Mouse (Mus musculus): ENCODE measurements at regions not wholly inside any gene's neighbourhood (a gene's known extent, or its start where the extent isn't known, plus 50 kb on each side); places are given as distances from the start of the nearest gene placed in this dataset.

- DNase-seq (ENCODE audit: extremely low read depth, low read depth): no peak
These were observed 122.0 kb downstream of the Gm12728 start for GRCm38 (mm10) chr4:105911678-105912077.

DNA sequence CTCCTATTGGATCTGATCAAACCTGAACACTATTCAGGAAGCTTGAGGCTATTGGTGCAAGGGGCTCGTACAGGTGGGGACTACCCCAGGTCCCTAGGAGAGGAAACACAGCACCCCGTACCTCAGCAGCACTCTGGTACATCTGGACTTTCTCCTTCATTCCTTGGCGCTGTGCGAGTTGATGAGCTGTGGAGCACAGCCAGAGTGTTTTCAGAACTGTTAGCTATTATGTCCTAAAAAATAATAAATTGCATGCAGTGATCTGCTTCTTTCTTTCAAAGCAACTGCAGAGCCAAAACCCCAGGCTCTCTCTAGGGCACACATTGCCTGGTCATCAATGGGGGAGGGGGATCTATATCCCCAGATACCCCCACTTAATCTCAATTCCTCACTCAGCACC lies 122.6 kb downstream of the Gm12728 start:
- DNase-seq (ENCODE audit: extremely low read depth, low read depth): no peak

DNA sequence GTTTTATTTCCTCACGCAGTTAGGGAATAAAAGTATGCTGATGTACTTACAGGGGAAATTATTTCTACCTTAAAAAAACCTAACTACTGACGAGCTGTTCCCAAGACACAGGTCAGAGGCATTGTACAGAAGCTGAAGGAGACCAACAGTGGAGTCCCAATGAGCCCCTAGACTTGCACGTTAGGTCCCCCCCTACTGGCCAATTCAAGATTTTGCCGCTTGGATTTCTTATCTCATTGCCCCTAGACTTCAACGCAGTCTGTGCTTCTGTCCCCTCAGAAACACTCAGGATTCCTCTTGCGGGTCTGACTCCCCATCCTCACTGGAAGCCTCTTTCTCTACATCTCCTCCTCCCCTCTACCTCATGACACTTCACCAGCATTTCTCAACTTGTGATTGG lies 125.3 kb downstream of the Gm12728 start:
- DNase-seq (ENCODE audit: extremely low read depth, low read depth): no peak

GRCm38 (mm10) chr4:105916229-105916628 lies 126.6 kb downstream of the Gm12728 start:
- DNase-seq (ENCODE audit: extremely low read depth, low read depth): no peak

DNA sequence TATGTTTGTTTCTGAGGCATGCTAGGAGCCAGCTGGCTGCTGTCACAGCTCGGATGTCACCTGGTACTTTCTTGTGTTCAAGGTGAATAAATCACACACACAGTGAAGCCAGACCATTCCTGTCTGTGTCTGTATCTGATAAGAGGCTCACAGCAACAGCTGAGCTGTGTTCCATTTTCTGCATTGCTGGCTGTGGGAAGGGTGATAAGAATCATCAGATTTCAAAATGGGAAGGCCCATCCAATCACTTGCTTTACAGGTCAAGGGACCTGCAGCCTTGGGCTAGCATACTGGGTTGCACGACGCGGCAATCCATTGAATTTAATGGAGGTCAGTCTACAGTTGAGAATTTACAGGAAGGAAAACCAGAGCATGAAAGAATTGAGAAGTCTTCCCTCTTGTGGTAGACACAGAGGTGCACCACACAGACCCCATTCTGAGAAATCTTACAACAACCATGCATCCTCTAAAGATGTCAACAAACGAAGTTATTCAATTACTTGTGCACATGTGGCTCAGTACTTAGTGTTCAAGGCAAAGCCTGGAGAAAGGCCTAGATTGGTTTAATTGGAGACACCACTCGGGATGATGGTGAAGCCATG lies 135.2 kb downstream of the Gm12728 start:
- DNase-seq (ENCODE audit: extremely low read depth, low read depth): no peak

- DNase-seq (ENCODE audit: extremely low read depth, low read depth): no peak
These were observed 135.8 kb downstream of the Gm12728 start for GRCm38 (mm10) chr4:105925506-105925905.

- DNase-seq (ENCODE audit: extremely low read depth, low read depth): no peak
These were observed 140.0 kb downstream of the Gm12728 start for GRCm38 (mm10) chr4:105929658-105930057.

GRCm38 (mm10) chr4:105934971-105935370 lies 145.3 kb downstream of the Gm12728 start:
- no peak for DNase-seq (ENCODE audit: extremely low read depth, low read depth)

DNA sequence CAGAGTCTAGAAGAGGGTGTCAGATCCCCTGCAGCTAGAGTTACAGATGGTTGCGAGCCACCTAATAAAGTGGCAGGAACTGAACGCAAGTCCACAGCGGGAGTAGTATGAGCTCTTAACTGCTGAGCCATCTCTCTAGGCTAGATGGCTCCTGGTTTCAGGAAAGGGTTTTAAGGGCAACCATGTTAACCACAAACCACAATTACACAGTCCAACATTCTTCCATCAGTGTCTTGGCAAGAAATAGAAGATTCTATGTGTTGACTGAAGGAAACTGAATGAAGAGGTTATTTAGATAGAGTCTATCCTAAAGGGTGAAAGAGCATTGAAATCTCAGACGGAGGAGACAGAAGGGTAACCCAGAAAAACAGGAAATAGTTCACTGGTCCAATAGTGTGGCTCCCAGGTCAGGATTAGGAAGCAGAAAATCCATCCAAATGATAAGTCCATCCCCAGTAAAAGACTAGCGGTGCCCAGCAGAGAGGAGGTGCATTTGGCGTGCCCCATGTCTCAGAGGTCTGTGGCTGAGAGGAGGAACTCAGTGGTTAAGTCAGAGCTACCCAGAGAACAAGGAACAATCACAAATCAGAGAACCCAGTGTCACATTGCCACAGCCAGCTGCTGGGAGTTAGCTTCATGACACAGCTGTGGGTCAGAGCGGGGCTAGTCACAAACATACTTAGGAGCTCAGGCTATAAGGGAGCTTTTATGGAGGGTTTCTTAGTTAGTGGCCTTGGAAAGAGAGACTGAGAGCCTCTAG lies 147.3 kb downstream of the Gm12728 start:
- DNase-seq (ENCODE audit: extremely low read depth, low read depth): no peak

- no peak for DNase-seq (ENCODE audit: extremely low read depth, low read depth)
These were observed 147.9 kb downstream of the Gm12728 start for GRCm38 (mm10) chr4:105937587-105937986.

DNA sequence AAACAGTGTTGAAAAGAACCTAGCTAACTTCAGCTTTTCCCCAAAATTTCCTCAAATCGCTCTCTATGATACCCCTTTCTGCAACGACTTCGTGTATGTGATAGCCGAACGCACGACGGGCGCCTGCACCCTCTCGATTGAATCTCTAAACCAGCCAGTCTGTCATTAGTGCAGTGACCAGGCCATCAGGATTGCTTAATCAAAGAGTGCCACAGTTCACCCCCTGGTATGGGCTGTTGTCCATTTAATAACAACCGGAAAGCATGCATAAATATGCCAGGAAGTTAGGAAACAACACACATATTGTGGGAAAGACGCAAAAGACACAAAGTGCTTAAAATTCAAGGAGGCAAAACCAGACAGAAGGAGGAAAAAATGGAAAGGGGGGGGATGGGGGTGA lies 149.2 kb downstream of the Gm12728 start:
- DNase-seq (ENCODE audit: extremely low read depth, low read depth): no peak

- DNase-seq (ENCODE audit: extremely low read depth, low read depth): no peak
These were observed 150.0 kb downstream of the Gm12728 start for GRCm38 (mm10) chr4:105939636-105940199.

GRCm38 (mm10) chr4:105940891-105941290 lies 151.2 kb downstream of the Gm12728 start:
- no peak for DNase-seq (ENCODE audit: extremely low read depth, low read depth)

GRCm38 (mm10) chr4:105941785-105942184 lies 152.1 kb downstream of the Gm12728 start:
- DNase-seq (ENCODE audit: extremely low read depth, low read depth): no peak

DNA sequence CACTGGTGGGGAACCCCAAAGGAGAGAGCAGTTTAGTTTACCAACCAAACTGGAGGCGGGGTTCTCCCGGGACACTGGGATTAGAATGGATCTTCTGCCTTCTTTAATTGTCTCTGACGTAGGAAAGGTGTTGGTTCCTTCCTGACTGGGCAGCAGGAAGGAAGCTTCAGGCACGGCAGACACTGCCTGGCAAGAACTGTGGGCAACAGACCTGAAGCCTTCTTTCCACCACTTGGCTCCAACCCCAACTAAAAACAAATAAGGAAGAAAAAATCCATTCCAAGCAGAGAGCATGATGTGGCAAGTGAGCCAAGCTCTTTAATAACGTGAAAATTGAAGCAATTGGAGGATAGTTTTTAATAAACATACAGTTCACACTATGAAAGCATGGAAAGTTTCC lies 155.3 kb downstream of the Gm12728 start:
- no peak for DNase-seq (ENCODE audit: extremely low read depth, low read depth)

DNA sequence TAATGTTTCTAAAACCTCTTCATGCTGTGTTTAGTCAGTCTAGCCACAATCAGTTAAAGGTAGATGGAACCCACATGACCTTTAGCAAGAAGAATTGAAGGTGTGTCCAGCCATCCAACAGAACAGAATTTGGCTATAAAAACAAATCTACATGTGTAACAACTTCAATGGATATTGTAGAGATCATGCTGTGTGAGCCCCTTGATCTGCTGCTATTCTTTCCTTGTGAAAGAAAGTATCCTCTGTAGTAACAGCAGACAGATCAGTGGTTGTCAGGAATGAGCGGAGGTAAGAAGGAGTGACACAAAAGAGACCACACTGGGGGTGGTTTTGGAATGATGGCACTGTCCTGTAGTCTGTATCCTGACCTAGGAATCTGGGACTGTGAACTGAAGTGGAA lies 156.3 kb downstream of the Gm12728 start:
- no peak for DNase-seq (ENCODE audit: extremely low read depth, low read depth)

DNA sequence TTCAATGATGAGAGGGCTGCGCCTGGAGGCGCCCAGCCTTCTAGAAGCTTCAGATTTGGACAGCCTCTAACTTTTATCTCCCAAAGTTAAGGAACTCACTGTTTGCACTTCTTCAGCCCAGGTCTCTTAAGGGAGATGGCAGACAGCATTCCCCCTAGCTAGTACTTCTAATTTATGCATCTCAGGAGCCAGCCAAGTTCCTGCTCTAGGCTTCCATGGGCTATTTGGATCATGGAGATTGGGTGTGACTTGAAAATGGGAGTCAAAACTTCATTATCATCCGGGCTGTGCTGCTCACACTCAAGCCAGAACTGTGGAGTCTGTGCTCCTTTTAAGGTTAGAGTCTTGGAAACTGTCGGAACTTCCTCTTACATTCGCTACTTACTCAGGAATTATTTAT lies 158.7 kb downstream of the Gm12728 start:
- no peak for DNase-seq (ENCODE audit: extremely low read depth, low read depth)

GRCm38 (mm10) chr4:105952406-105952805 lies 162.7 kb downstream of the Gm12728 start:
- no peak for DNase-seq (ENCODE audit: extremely low read depth, low read depth)

DNA sequence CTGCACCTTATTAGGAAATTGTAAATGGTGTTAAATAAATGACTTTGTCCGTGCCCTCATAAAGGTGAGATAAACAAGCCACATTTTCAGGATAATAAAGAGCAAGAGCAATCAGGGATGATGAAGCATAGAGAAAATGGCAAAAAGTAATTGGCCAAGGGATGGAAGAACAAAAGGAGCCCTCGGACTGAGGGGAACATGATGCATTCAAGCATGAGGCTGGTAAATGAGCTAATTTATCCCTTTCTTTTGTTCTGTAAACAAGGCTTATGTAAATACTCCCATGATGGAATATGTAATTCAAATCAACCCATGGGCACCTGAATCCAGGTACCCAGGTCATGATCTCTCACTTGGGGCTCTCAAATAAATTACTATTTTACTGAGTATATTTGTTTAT lies 166.8 kb downstream of the Gm12728 start:
- no peak for DNase-seq (ENCODE audit: extremely low read depth, low read depth)

GRCm38 (mm10) chr4:105958331-105958730 lies 168.7 kb downstream of the Gm12728 start:
- DNase-seq (ENCODE audit: extremely low read depth, low read depth): no peak

DNA sequence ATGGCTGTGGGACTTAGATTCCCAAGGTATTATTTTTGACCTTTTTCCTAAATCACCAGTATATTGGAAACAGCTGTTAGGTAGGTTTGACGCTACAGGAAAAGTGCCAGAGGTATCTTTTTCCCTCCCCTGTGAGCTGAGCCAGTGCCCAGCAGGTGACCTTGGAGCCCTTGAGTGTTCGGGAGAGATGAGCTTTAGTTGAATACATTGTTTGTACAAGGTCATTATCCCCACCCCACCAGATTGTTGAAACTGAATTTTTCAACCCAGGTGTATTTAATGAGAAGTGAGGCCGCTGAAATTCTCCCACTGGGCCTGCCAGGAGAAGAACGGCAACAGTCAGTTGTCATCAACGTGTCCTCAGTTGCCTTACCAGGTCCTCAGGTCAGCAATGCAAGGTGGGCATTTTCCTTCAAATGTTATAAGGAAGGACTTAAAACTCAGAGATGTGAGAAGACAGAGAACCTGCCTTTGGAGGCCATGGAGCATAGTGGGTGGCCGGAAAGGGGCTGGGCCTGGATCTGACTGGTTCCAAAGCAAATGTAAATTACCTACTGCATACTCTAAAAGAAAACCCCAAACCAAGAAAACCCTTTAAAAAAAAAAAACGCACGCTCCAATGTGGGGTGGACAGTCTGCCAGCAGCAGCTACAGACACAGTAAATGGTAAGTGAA lies 172.2 kb downstream of the Gm12728 start:
- DNase-seq (ENCODE audit: extremely low read depth, low read depth): no peak

DNA sequence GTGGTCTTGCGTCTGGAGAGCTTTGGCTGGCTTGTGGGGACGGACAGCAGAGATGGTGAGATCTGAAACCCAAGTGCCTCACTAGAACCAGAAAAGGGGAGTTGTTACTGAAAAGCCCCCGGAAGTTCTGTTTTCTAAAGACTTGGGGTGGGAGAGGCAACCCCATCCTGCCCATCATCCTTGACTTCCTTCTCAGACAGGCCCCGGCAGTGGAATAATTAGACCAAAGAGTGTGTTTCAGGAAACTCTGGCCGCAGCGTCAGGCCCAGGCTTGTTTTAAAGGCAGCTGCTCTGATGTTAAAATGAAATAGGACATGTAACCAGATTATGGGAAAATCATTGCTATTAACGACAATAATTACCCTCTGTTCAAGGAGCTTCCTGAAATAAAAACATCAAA lies 172.9 kb downstream of the Gm12728 start:
- no peak for DNase-seq (ENCODE audit: extremely low read depth, low read depth)
